Mouse (Mus musculus): Measurements from ENCODE around the gene Mtus2. TPM values are rescaled to one million over a fixed set of nuclear protein-coding genes. Genes with fewer than 3 reads are reported as not detected.

The Mtus2 gene
- polyA plus RNA-seq, 1 experiment = 0.05 TPM

DNA sequence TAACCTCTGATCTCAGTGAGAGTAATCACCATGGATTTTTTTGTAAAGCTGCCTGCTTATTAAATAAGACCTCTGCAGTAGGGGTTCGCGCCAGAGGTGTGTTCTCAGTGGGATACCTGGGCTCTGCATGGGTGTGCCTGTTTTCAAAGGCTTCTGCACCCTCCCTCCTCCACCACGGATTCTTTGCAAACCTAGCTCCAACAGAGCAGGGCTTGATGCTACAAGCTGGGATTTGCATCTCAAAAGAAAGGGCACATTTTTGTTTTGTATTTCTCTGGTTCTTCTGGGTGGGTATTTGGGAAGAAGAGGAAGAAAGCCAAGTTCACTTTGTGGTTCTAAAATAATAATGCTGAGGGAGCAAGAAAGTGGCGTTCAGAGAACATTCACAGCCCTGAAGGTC lies 48.1 kb downstream of the Mtus2 start:
- Histone ChIP-seq H3ac (ENCODE audit: control insufficient read depth, insufficient read length) (no peak overlapping the region), H3K4me3 (no peak overlapping the region), H3K27me3 (ENCODE audit: control insufficient read depth, insufficient read depth, insufficient read length) (no peaks in the 10 kb centered on the region), H3K4me2 (ENCODE audit: low read depth) (no peak overlapping the region), H3K36me3 (ENCODE audit: control insufficient read depth, insufficient read depth) (no peaks in the 10 kb centered on the region), H3K79me2 (ENCODE audit: control insufficient read depth, insufficient read depth) (no peaks in the 10 kb centered on the region)
- TF ChIP-seq MAX (IDR thresholded peaks at IDR 0.05; ENCODE audit: low read depth) = no peak
- no peak for TF ChIP-seq USF1 (IDR thresholded peaks at IDR 0.05; ENCODE audit: low read depth)
- TF ChIP-seq E2F4 (IDR thresholded peaks at IDR 0.05; ENCODE audit: insufficient read depth) = no peak

DNA sequence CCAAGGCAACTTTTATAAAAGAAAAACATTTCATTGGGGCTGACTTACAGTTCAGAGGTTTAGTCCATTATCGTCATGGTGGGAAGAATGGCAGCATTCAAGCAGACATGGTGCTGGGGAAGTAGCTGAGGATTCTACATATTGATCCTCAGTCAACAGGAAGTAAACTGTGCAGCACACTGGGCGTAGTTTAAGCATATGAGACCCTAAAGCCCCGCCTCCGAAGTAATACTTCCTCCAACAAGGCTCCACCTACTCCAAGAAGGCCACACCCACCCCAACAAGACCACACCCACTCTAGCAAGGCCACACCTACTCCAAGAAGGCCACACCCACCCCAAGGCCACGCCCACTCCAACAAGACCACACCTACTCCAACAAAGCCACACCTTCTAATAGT lies 55.0 kb downstream of the Mtus2 start:
- Histone ChIP-seq H3K4me2 (ENCODE audit: low read depth) (no peak overlapping the region), H3K4me3 (no peak overlapping the region), H3K27me3 (ENCODE audit: control insufficient read depth, insufficient read depth, insufficient read length) (no peaks in the 10 kb centered on the region), H3K79me2 (ENCODE audit: control insufficient read depth, insufficient read depth) (no peaks in the 10 kb centered on the region), H3K36me3 (ENCODE audit: control insufficient read depth, insufficient read depth) (no peaks in the 10 kb centered on the region), H3ac (ENCODE audit: control insufficient read depth, insufficient read length) (no peak overlapping the region)
- TF ChIP-seq MAX (IDR thresholded peaks at IDR 0.05; ENCODE audit: low read depth) (no peak), TCF3 (IDR thresholded peaks at IDR 0.05; ENCODE audit: insufficient read length, low read depth) (no peak), MYOD1 (IDR thresholded peaks at IDR 0.05; ENCODE audit: control insufficient read depth in 1 of 3, insufficient read length in 2 of 3, low read depth in 2 of 3) (no peak), USF1 (IDR thresholded peaks at IDR 0.05; ENCODE audit: low read depth) (no peak), TCF12 (IDR thresholded peaks at IDR 0.05; ENCODE audit: insufficient read depth, poor library complexity, severe bottlenecking) (no peak), POLR2A (IDR thresholded peaks at IDR 0.05; ENCODE audit: insufficient read length, low read depth) (no peak)

DNA sequence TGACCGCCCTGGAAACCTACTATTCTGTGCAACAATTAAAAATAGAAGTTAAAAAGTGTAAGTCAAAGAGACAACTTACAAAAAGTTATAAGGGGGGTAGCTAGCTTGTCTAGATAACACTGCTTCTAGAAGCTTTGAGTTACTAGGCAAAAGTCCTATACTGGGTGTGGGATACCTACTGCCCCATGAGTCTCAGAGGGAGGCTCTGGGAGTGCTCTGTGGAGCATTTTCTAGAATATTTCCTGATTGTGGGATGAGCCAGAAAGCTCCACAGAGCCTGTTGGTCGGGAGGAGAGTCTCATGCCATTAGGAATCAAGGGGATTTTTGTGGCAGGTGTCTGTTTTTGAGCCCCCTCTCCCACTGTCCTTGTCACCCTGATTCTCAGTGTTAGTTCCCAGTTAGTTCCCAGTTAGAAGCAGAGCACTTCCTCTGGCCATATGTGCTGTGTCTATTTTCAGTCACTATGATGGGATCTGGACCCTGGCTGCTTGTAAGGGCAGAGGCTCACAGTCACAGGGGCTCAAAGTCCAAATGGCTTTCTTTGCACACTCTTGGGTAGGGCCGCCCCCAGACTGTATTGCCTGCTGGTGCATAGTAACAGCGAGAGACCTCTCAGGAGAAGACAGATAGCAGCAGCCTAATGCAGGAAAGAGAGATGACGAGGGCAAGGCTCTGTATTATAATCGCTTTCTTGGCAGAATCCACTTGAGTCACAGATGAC lies 57.2 kb downstream of the Mtus2 start:
- TF ChIP-seq MYOD1 (IDR thresholded peaks at IDR 0.05; ENCODE audit: control insufficient read depth in 1 of 3, insufficient read length in 2 of 3, low read depth in 2 of 3) (no peak), MAX (IDR thresholded peaks at IDR 0.05; ENCODE audit: low read depth) (no peak), USF1 (IDR thresholded peaks at IDR 0.05; ENCODE audit: low read depth) (no peak), REST (IDR thresholded peaks at IDR 0.05; ENCODE audit: insufficient read depth, insufficient read length) (no peak), SRF (IDR thresholded peaks at IDR 0.05; ENCODE audit: control insufficient read depth, insufficient read length, low read depth) (no peak), TCF12 (IDR thresholded peaks at IDR 0.05; ENCODE audit: insufficient read depth, poor library complexity, severe bottlenecking) (no peak), CEBPB (IDR thresholded peaks at IDR 0.05; ENCODE audit: insufficient read depth, poor library complexity, severe bottlenecking) (no peak), POLR2A (IDR thresholded peaks at IDR 0.05; ENCODE audit: insufficient read length, low read depth) (no peak), POLR2AphosphoS2 (IDR thresholded peaks at IDR 0.05; ENCODE audit: insufficient read length, low read depth) (no peak), MYOG (IDR thresholded peaks at IDR 0.05; ENCODE audit: control insufficient read depth in 1 of 3, insufficient read depth in 1 of 3, insufficient read length in 2 of 3, low read depth in 2 of 3) (no peak), E2F4 (IDR thresholded peaks at IDR 0.05; ENCODE audit: insufficient read depth) (no peak), TCF3 (IDR thresholded peaks at IDR 0.05; ENCODE audit: insufficient read length, low read depth) (no peak)
- H3K4me3 ChIP-seq = no peak overlapping the region
- no peaks in the 10 kb centered on the region for H3K36me3 ChIP-seq (ENCODE audit: control insufficient read depth, insufficient read depth)
- H3ac ChIP-seq (ENCODE audit: control insufficient read depth, insufficient read length) = no peak overlapping the region
- no peaks in the 10 kb centered on the region for H3K79me2 ChIP-seq (ENCODE audit: control insufficient read depth, insufficient read depth)
- H3K27me3 ChIP-seq (ENCODE audit: control insufficient read depth, insufficient read depth, insufficient read length) = no peaks in the 10 kb centered on the region
- H3K4me2 ChIP-seq (ENCODE audit: low read depth) = no peak overlapping the region

DNA sequence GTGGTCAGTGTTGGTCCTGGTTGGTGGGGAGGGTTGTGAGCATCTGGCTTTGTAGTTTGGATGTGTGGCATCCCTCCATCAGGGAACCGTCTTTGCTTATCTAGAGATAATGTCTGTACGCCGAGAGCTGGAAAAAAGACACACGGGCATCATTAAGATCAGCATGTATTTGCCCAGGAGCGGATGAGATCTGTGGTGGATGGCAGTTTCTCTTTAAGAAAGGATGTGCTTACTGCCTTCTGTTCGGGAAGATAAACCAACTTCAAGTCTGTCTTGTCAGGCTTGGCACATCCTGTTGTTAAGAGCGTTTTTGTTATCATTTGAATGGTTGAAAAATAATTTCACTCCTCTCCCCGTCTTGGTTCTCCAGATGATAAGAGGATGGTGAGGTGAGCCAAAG lies 58.3 kb downstream of the Mtus2 start:
- H3K4me2 ChIP-seq (ENCODE audit: low read depth) = no peak overlapping the region
- no peak overlapping the region for H3K4me3 ChIP-seq
- no peaks in the 10 kb centered on the region for H3K27me3 ChIP-seq (ENCODE audit: control insufficient read depth, insufficient read depth, insufficient read length)
- H3K36me3 ChIP-seq (ENCODE audit: control insufficient read depth, insufficient read depth) = no peaks in the 10 kb centered on the region
- H3K79me2 ChIP-seq (ENCODE audit: control insufficient read depth, insufficient read depth) = no peaks in the 10 kb centered on the region
- H3ac ChIP-seq (ENCODE audit: control insufficient read depth, insufficient read length) = no peak overlapping the region
- TF ChIP-seq CEBPB (IDR thresholded peaks at IDR 0.05; ENCODE audit: insufficient read depth, poor library complexity, severe bottlenecking) (no peak), SRF (IDR thresholded peaks at IDR 0.05; ENCODE audit: control insufficient read depth, insufficient read length, low read depth) (no peak), POLR2AphosphoS2 (IDR thresholded peaks at IDR 0.05; ENCODE audit: insufficient read length, low read depth) (no peak), TCF12 (IDR thresholded peaks at IDR 0.05; ENCODE audit: insufficient read depth, poor library complexity, severe bottlenecking) (no peak), USF1 (IDR thresholded peaks at IDR 0.05; ENCODE audit: low read depth) (no peak), REST (IDR thresholded peaks at IDR 0.05; ENCODE audit: insufficient read depth, insufficient read length) (no peak), POLR2A (IDR thresholded peaks at IDR 0.05; ENCODE audit: insufficient read length, low read depth) (no peak), MYOD1 (IDR thresholded peaks at IDR 0.05; ENCODE audit: control insufficient read depth in 1 of 3, insufficient read length in 2 of 3, low read depth in 2 of 3) (no peak), MYOG (IDR thresholded peaks at IDR 0.05; ENCODE audit: control insufficient read depth in 1 of 3, insufficient read depth in 1 of 3, insufficient read length in 2 of 3, low read depth in 2 of 3) (no peak), TCF3 (IDR thresholded peaks at IDR 0.05; ENCODE audit: insufficient read length, low read depth) (no peak), MAX (IDR thresholded peaks at IDR 0.05; ENCODE audit: low read depth) (no peak), E2F4 (IDR thresholded peaks at IDR 0.05; ENCODE audit: insufficient read depth) (no peak)

DNA sequence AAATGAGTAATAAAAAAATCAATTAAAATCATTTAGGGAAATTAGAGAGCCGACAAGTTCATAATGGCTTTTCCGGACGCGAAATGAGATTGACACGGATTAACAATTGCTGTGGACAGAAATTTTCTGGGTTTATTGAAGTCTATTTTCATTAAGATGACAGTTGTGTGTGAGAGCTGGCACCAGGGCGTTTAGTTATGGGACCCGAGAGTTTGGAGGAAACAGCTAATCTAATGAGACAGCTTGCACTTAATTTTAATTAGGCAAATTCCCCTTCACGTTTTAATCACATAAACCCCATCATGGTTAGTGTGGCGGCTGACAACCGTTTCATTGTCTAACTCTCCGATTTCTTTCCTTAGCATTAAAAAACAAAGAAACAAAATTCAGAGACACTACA lies 60.3 kb downstream of the Mtus2 start:
- H3K36me3 ChIP-seq (ENCODE audit: control insufficient read depth, insufficient read depth) = no peaks in the 10 kb centered on the region
- no peaks in the 10 kb centered on the region for H3K79me2 ChIP-seq (ENCODE audit: control insufficient read depth, insufficient read depth)
- H3K4me3 ChIP-seq = no peak overlapping the region
- TF ChIP-seq CEBPB (IDR thresholded peaks at IDR 0.05; ENCODE audit: insufficient read depth, poor library complexity, severe bottlenecking) = no peak
- no peak for TF ChIP-seq TCF12 (IDR thresholded peaks at IDR 0.05; ENCODE audit: insufficient read depth, poor library complexity, severe bottlenecking)
- no peak for TF ChIP-seq USF1 (IDR thresholded peaks at IDR 0.05; ENCODE audit: low read depth)
- no peak for TF ChIP-seq POLR2AphosphoS2 (IDR thresholded peaks at IDR 0.05; ENCODE audit: insufficient read length, low read depth)
- TF ChIP-seq REST (IDR thresholded peaks at IDR 0.05; ENCODE audit: insufficient read depth, insufficient read length) = no peak
- no peak for TF ChIP-seq MYOG (IDR thresholded peaks at IDR 0.05; ENCODE audit: control insufficient read depth in 1 of 3, insufficient read depth in 1 of 3, insufficient read length in 2 of 3, low read depth in 2 of 3)
- TF ChIP-seq POLR2A (IDR thresholded peaks at IDR 0.05; ENCODE audit: insufficient read length, low read depth) = no peak
- TF ChIP-seq MYOD1 (IDR thresholded peaks at IDR 0.05; ENCODE audit: control insufficient read depth in 1 of 3, insufficient read length in 2 of 3, low read depth in 2 of 3) = no peak
- TF ChIP-seq MAX (IDR thresholded peaks at IDR 0.05; ENCODE audit: low read depth) = no peak
- no peak for TF ChIP-seq E2F4 (IDR thresholded peaks at IDR 0.05; ENCODE audit: insufficient read depth)
- TF ChIP-seq SRF (IDR thresholded peaks at IDR 0.05; ENCODE audit: control insufficient read depth, insufficient read length, low read depth) = no peak
- no peak for TF ChIP-seq TCF3 (IDR thresholded peaks at IDR 0.05; ENCODE audit: insufficient read length, low read depth)
- no peak overlapping the region for H3K4me2 ChIP-seq (ENCODE audit: low read depth)
- H3K27me3 ChIP-seq (ENCODE audit: control insufficient read depth, insufficient read depth, insufficient read length) = no peaks in the 10 kb centered on the region
- no peak overlapping the region for H3ac ChIP-seq (ENCODE audit: control insufficient read depth, insufficient read length)

Measured in myocyte (in vitro differentiated cells).